14 mouse cellular contexts compared by ENCODE assay signal in genomic region chrX:143932530-143932929, GRCm38 (mm10). TPM values are rescaled to one million over a fixed set of nuclear protein-coding genes. Genes with fewer than 3 reads are reported as not detected.
DNase-seq lines count a peak whose midpoint lies in the region; ATAC-seq and TF ChIP-seq lines count a peak whose summit lies in the region.
"Had no signal": no experiment of that assay in that cellular context is flagged by ENCODE, and none has a peak within 500 bp of the region (broad histone marks: within the 10 kb centered on the region; RNA-seq: fewer than 3 reads in every experiment).

No protein-coding gene starts in this region.

- H3K4me3 ChIP-seq in lung, embryonic 14.5 days (ENCODE audit: low read depth, low read length), result no peak overlapping the region
- no peak overlapping the region for H3K4me3 ChIP-seq in lung, adult 2 months (replicated peaks; ENCODE audit: extremely low read depth, low read depth, low read length)
- H3K4me3 ChIP-seq in hindbrain, embryonic 11.5 days (ENCODE audit: low read depth, low read length), result peak overlapping the region; percentile 35
- peak overlapping the region; percentile 39 for H3K4me3 ChIP-seq in midbrain, embryonic 10.5 days
- H3K4me3 ChIP-seq: embryonic facial prominence, embryonic 12.5 days; heart, embryonic 12.5 days; intestine, embryonic 15.5 days; liver, embryonic 12.5 days had no signal

- no peak for TF ChIP-seq CTCF in lung, embryonic 14.5 days (IDR thresholded peaks at IDR 0.05; ENCODE audit: low read depth)
- TF ChIP-seq CTCF in lung, adult 2 months (IDR thresholded peaks at IDR 0.05; ENCODE audit: insufficient read depth, low read length), result no peak

- H3K4me2 ChIP-seq in lung, embryonic 14.5 days, result peak overlapping the region; percentile 23; the same call in 1 of the 2 replicates
- 0 out of 2 replicates have a peak overlapping the region, but pooled peaks have one; percentile 3 for H3K4me2 ChIP-seq in hindbrain, embryonic 11.5 days (replicated peaks; ENCODE audit: low read depth, low read length)
- H3K4me2 ChIP-seq: embryonic facial prominence, embryonic 12.5 days; heart, embryonic 12.5 days; intestine, embryonic 15.5 days; liver, embryonic 12.5 days had no signal

- no peaks in the 10 kb centered on the region for H3K9me3 ChIP-seq in lung, embryonic 14.5 days (ENCODE audit: low read depth, low read length)
- no peaks in the 10 kb centered on the region for H3K9me3 ChIP-seq in hindbrain, embryonic 11.5 days (ENCODE audit: control insufficient read depth, low read length)
- no peaks in the 10 kb centered on the region for H3K9me3 ChIP-seq in midbrain, embryonic 10.5 days (replicated peaks)
- H3K9me3 ChIP-seq: embryonic facial prominence, embryonic 12.5 days; heart, embryonic 12.5 days; intestine, embryonic 15.5 days; liver, embryonic 12.5 days had no signal

- no peak for TF ChIP-seq POLR2A in lung, adult 2 months (IDR thresholded peaks at IDR 0.05; ENCODE audit: borderline replicate concordance, extremely low read depth, low read depth, low read length)

- WGBS in lung, embryonic 14.5 days, result 50% methylated on average over 1 of the region's 1 CpGs
- 53% methylated on average over 1 of the region's 1 CpGs for WGBS in lung, adult 2 months
- 44% methylated on average over 1 of the region's 1 CpGs for WGBS in hindbrain, embryonic 11.5 days
- 65% methylated on average over 1 of the region's 1 CpGs for WGBS in midbrain, embryonic 10.5 days

- no peaks in the 10 kb centered on the region for H3K36me3 ChIP-seq in lung, embryonic 14.5 days (ENCODE audit: insufficient read depth)
- no peaks in the 10 kb centered on the region for H3K36me3 ChIP-seq in hindbrain, embryonic 11.5 days (ENCODE audit: control insufficient read depth, insufficient read depth, low read length)
- H3K36me3 ChIP-seq in midbrain, embryonic 10.5 days, result no peaks in the 10 kb centered on the region
- H3K36me3 ChIP-seq: embryonic facial prominence, embryonic 12.5 days; heart, embryonic 12.5 days; intestine, embryonic 15.5 days; liver, embryonic 12.5 days had no signal

- no peak overlapping the region for H3K27ac ChIP-seq in lung, embryonic 14.5 days (ENCODE audit: low read depth)
- H3K27ac ChIP-seq in hindbrain, embryonic 11.5 days (ENCODE audit: low read depth, low read length), result peak overlapping the region; percentile 81
- peak overlapping the region; percentile 75 for H3K27ac ChIP-seq in midbrain, embryonic 10.5 days (replicated peaks)
- H3K27ac ChIP-seq: embryonic facial prominence, embryonic 12.5 days; intestine, embryonic 15.5 days; liver, embryonic 12.5 days had no signal

- H3K9ac ChIP-seq in lung, embryonic 14.5 days, result no peak overlapping the region; the same call in 1 of the 2 replicates
- H3K9ac ChIP-seq in hindbrain, embryonic 11.5 days (ENCODE audit: low read depth, low read length), result peak overlapping the region; percentile 72
- H3K9ac ChIP-seq: embryonic facial prominence, embryonic 12.5 days; heart, embryonic 12.5 days; intestine, embryonic 15.5 days; liver, embryonic 12.5 days had no signal

- DNase-seq in lung, embryonic 14.5 days, result no peak
- no peak for DNase-seq in lung, adult 2 months
- DNase-seq in hindbrain, embryonic 11.5 days (ENCODE audit: low spot score), result no peak
- DNase-seq in midbrain, embryonic 10.5 days (ENCODE audit: low spot score), result no peak
- DNase-seq in lung, postnatal 36 days, result no peak
- DNase-seq in embryo, embryonic 10.5 days (ENCODE audit: low spot score), result no peak
- DNase-seq in adrenal gland, postnatal 14 days, result no peak
- DNase-seq: adrenal gland, postnatal 10 days; cerebellum, adult 18-20 months had no signal

- H3K27me3 ChIP-seq in lung, embryonic 14.5 days (ENCODE audit: insufficient read depth, low read length), result no peaks in the 10 kb centered on the region
- no peaks in the 10 kb centered on the region for H3K27me3 ChIP-seq in hindbrain, embryonic 11.5 days (ENCODE audit: control insufficient read depth, insufficient read depth, low read length)
- H3K27me3 ChIP-seq in midbrain, embryonic 10.5 days (ENCODE audit: low read depth, poor library complexity, severe bottlenecking), result peaks cover 64% of the 10 kb centered on the region
- H3K27me3 ChIP-seq: embryonic facial prominence, embryonic 12.5 days; heart, embryonic 12.5 days; intestine, embryonic 15.5 days; liver, embryonic 12.5 days had no signal

- ATAC-seq in lung, embryonic 14.5 days (ENCODE audit: insufficient read depth), result no peak
- ATAC-seq in hindbrain, embryonic 11.5 days (ENCODE audit: low FRiP score), result peak; percentile 45; the same call in 1 of the 2 replicates
- ATAC-seq: intestine, embryonic 15.5 days; liver, embryonic 12.5 days; Patski had no signal

- no peaks in the 10 kb centered on the region for H3K4me1 ChIP-seq in lung, embryonic 14.5 days (ENCODE audit: insufficient read depth)
- H3K4me1 ChIP-seq in lung, adult 2 months (ENCODE audit: control insufficient read depth, insufficient read depth, low read length), result no peaks in the 10 kb centered on the region
- H3K4me1 ChIP-seq in hindbrain, embryonic 11.5 days (replicated peaks; ENCODE audit: control insufficient read depth, insufficient read depth, low read length), result no peaks in the 10 kb centered on the region
- H3K4me1 ChIP-seq in midbrain, embryonic 10.5 days, result peaks cover 7% of the 10 kb centered on the region; the same call in 1 of the 2 replicates
- H3K4me1 ChIP-seq: embryonic facial prominence, embryonic 12.5 days; heart, embryonic 12.5 days; intestine, embryonic 15.5 days; liver, embryonic 12.5 days had no signal

RNA-seq across cellular contexts. Expression of gene Dcx, which starts 0.6 kb away (rescaled TPM):
- polyA plus RNA-seq in lung, embryonic 14.5 days (2014; fragmentation: Nextera tagmentation; extraction: Ambion mirVana), result 6.2 and 6.5 TPM in 2 replicates
- polyA plus RNA-seq in lung, adult 2 months (2012; rRNA removed), result not detected in 2 replicates
- 170 and 180 TPM in 2 replicates for polyA plus RNA-seq in hindbrain, embryonic 11.5 days (2014; fragmentation: Nextera tagmentation; extraction: Ambion mirVana)
- 23.3 and 53.1 TPM in 2 replicates for polyA plus RNA-seq in midbrain, embryonic 10.5 days (2016; fragmentation: Nextera tagmentation; extraction: Ambion mirVana)
- 0.93 and 1.2 TPM in 2 replicates for total RNA-seq in adrenal gland, postnatal 14 days (2021)

Comparison
In these comparisons a context has a peak if more than half of its experiments do, and no peak if none do; other contexts are left out.
1. H3K4me3 ChIP-seq: peak in hindbrain, embryonic 11.5 days (single experiment) and midbrain, embryonic 10.5 days (single experiment); none in lung, embryonic 14.5 days (single experiment) and lung, adult 2 months (single experiment).